In genomic region chr6:71149534-71149933, GRCm38 (mm10) we compare ENCODE assay signal across 9 mouse cellular contexts. TPM values are rescaled to one million over a fixed set of nuclear protein-coding genes. Genes with fewer than 3 reads are reported as not detected.
DNase-seq lines count a peak whose midpoint lies in the region; ATAC-seq and TF ChIP-seq lines count a peak whose summit lies in the region.
"Had no signal": no experiment of that assay in that cellular context is flagged by ENCODE, and none has a peak within 500 bp of the region (broad histone marks: within the 10 kb centered on the region; RNA-seq: fewer than 3 reads in every experiment).

No protein-coding gene starts in this region.

- H3K27me3 ChIP-seq in limb, embryonic 10.5 days (ENCODE audit: low read depth, poor library complexity, severe bottlenecking), result no peaks in the 10 kb centered on the region
- H3K27me3 ChIP-seq in midbrain, embryonic 13.5 days, result no peaks in the 10 kb centered on the region
- no peaks in the 10 kb centered on the region for H3K27me3 ChIP-seq in testis, adult 2 months (ENCODE audit: control insufficient read depth, insufficient read depth, low read length)

- H3K9ac ChIP-seq in midbrain, embryonic 13.5 days (replicated peaks), result no peak overlapping the region

- H3K27ac ChIP-seq in limb, embryonic 10.5 days, result no peak overlapping the region
- H3K27ac ChIP-seq in midbrain, embryonic 13.5 days, result no peak overlapping the region
- no peak overlapping the region for H3K27ac ChIP-seq in testis, adult 2 months (ENCODE audit: control insufficient read depth, insufficient read depth, low read depth, low read length)

- 17% methylated on average over 5 of the region's 5 CpGs for WGBS in limb, embryonic 10.5 days
- WGBS in midbrain, embryonic 13.5 days, result 20% methylated on average over 5 of the region's 5 CpGs

- H3K4me2 ChIP-seq in midbrain, embryonic 13.5 days (replicated peaks), result no peak overlapping the region

- H3K4me1 ChIP-seq in limb, embryonic 10.5 days, result 0 out of 2 replicates have a peak, but pooled peaks cover under 1% of the 10 kb centered on the region
- peaks cover 5% of the 10 kb centered on the region; the same call in 1 of the 2 replicates for H3K4me1 ChIP-seq in midbrain, embryonic 13.5 days (replicated peaks)
- no peaks in the 10 kb centered on the region for H3K4me1 ChIP-seq in testis, adult 2 months (ENCODE audit: control insufficient read depth, insufficient read depth, low read length)

- intact Hi-C loops in heart, postnatal 25 days (cut with DNase I), result loop anchor here (5.0 kb wide), 1 partner anchor 248 kb away; no protein-coding TSS in a partner anchor

- H3K36me3 ChIP-seq in limb, embryonic 10.5 days, result no peaks in the 10 kb centered on the region
- H3K36me3 ChIP-seq in midbrain, embryonic 13.5 days, result no peaks in the 10 kb centered on the region
- H3K36me3 ChIP-seq in testis, adult 2 months (ENCODE audit: control insufficient read depth, insufficient read depth, low read length), result no peaks in the 10 kb centered on the region

- peak; percentile 58; the same call in 1 of the 2 replicates for TF ChIP-seq CTCF in testis, adult 2 months (IDR thresholded peaks at IDR 0.05; ENCODE audit: control insufficient read depth, insufficient read depth, insufficient replicate concordance, low read depth, low read length)

- ATAC-seq in midbrain, embryonic 13.5 days, result peak; percentile 76

- no peak overlapping the region for H3K4me3 ChIP-seq in limb, embryonic 10.5 days
- H3K4me3 ChIP-seq in midbrain, embryonic 13.5 days (replicated peaks), result no peak overlapping the region
- no peak overlapping the region for H3K4me3 ChIP-seq in testis, adult 2 months (ENCODE audit: control insufficient read depth, low read depth, low read length)

- H3K9me3 ChIP-seq in limb, embryonic 10.5 days (replicated peaks), result no peaks in the 10 kb centered on the region
- no peaks in the 10 kb centered on the region for H3K9me3 ChIP-seq in midbrain, embryonic 13.5 days

- peak; percentile 45 to 72 for DNase-seq in heart, adult 18-20 months
- no peak for DNase-seq in heart, postnatal 25 days (ENCODE audit: low spot score)
- peak; percentile 62 for DNase-seq in adrenal gland, adult 2 months
- DNase-seq in embryo, embryonic 11 days, result peak; percentile 74
- DNase-seq in heart, postnatal 4 days, result peak; percentile 67
- peak; percentile 69 for DNase-seq in limb, embryonic 10.5 days (ENCODE audit: low spot score)

- TF ChIP-seq POLR2A in testis, adult 2 months (IDR thresholded peaks at IDR 0.05; ENCODE audit: control insufficient read depth, low read depth, low read length), result no peak

RNA-seq across cellular contexts. Expression of gene Thnsl2, which starts 5.3 kb away (rescaled TPM):
- total RNA-seq in heart, adult 18-20 months (2021), result 1 to 10 TPM; 4.1 to 5.3 TPM
- 1 to 10 TPM; 4.2 to 4.9 TPM for total RNA-seq in heart, postnatal 25 days (2021)
- 10 to 100 TPM; 14.9 to 18.5 TPM for total RNA-seq in adrenal gland, adult 2 months (2021)
- polyA plus RNA-seq in adrenal gland, adult 2 months (2012; rRNA removed), result 22.1 and 24.3 TPM in 2 replicates
- 1 to 10 TPM; 4.8 to 5.3 TPM for total RNA-seq in heart, postnatal 4 days (2021)
- 4.2 and 4.3 TPM in 2 replicates for polyA plus RNA-seq in limb, embryonic 10.5 days (2016; fragmentation: Nextera tagmentation; extraction: Ambion mirVana)
- 3.7 and 3.9 TPM in 2 replicates for polyA plus RNA-seq in midbrain, embryonic 13.5 days (2015; fragmentation: Nextera tagmentation; extraction: Ambion mirVana)
- polyA plus RNA-seq in testis, adult 2 months (2012; rRNA removed), result 3.2 and 4.0 TPM in 2 replicates

RNA-seq across cellular contexts. Expression of gene Fabp1, which starts 50.1 kb away (rescaled TPM):
- total RNA-seq in heart, adult 18-20 months (2021), result not detected
- not detected for total RNA-seq in heart, postnatal 25 days (2021)
- total RNA-seq in adrenal gland, adult 2 months (2021), result 10 to 100 TPM in 1 of 2 experiments, not detected in 1; 15.4 TPM
- not detected in 2 replicates for polyA plus RNA-seq in adrenal gland, adult 2 months (2012; rRNA removed)
- total RNA-seq in heart, postnatal 4 days (2021), result not detected
- not detected in 2 replicates for polyA plus RNA-seq in limb, embryonic 10.5 days (2016; fragmentation: Nextera tagmentation; extraction: Ambion mirVana)
- polyA plus RNA-seq in midbrain, embryonic 13.5 days (2015; fragmentation: Nextera tagmentation; extraction: Ambion mirVana), result 1.9 TPM in 1 of 2 replicates, not detected in the other
- 0.31 and 0.56 TPM in 2 replicates for polyA plus RNA-seq in testis, adult 2 months (2012; rRNA removed)
- total RNA-seq: layer of hippocampus, postnatal 10 days had no signal
